Mouse (Mus musculus): ENCODE results near the gene Amotl2.

The Amotl2 gene

GRCm38 (mm10) chr9:102718676-102719075 is 2.2 kb downstream of the Amotl2 start:
- no peak for DNase-seq (ENCODE audit: low spot score in 2 of 2)

GRCm38 (mm10) chr9:102719085-102719484 is 2.6 kb downstream of the Amotl2 start:
- DNase-seq (ENCODE audit: low spot score in 2 of 2), result no peak

GRCm38 (mm10) chr9:102719936-102720566 is 3.6 kb downstream of the Amotl2 start:
- DNase-seq (ENCODE audit: low spot score in 2 of 2), result no peak

GRCm38 (mm10) chr9:102720567-102721167 is 4.2 kb downstream of the Amotl2 start:
- DNase-seq (ENCODE audit: low spot score in 2 of 2), result no peak

GRCm38 (mm10) chr9:102721406-102721978 is 5.0 kb downstream of the Amotl2 start:
- no peak for DNase-seq (ENCODE audit: low spot score in 2 of 2)

- no peak for DNase-seq (ENCODE audit: low spot score in 2 of 2)
Observed at GRCm38 (mm10) chr9:102722071-102722561, 5.6 kb downstream of the Amotl2 start.

- DNase-seq (ENCODE audit: low spot score in 2 of 2), result no peak
Observed at GRCm38 (mm10) chr9:102722750-102723149, 6.3 kb downstream of the Amotl2 start.

GRCm38 (mm10) chr9:102723241-102723709 is 6.8 kb downstream of the Amotl2 start:
- DNase-seq (ENCODE audit: low spot score in 2 of 2), result no peak

GRCm38 (mm10) chr9:102723990-102724461 is 7.6 kb downstream of the Amotl2 start:
- DNase-seq (ENCODE audit: low spot score in 2 of 2), result peak in 1 of 2 experiments; percentile 58

- no peak for DNase-seq (ENCODE audit: low spot score in 2 of 2)
Observed at GRCm38 (mm10) chr9:102724942-102725341, 8.5 kb downstream of the Amotl2 start.

- DNase-seq (ENCODE audit: low spot score in 2 of 2), result peak in 1 of 2 experiments; percentile 78
Observed at GRCm38 (mm10) chr9:102725958-102726654, 9.6 kb downstream of the Amotl2 start.

- no peak for DNase-seq (ENCODE audit: low spot score in 2 of 2)
Observed at GRCm38 (mm10) chr9:102726811-102727210, 10.3 kb downstream of the Amotl2 start.

GRCm38 (mm10) chr9:102727662-102728468 is 11.4 kb downstream of the Amotl2 start:
- no peak for DNase-seq (ENCODE audit: low spot score in 2 of 2)

GRCm38 (mm10) chr9:102728469-102728747 is 11.9 kb downstream of the Amotl2 start:
- DNase-seq (ENCODE audit: low spot score in 2 of 2), result no peak

- DNase-seq (ENCODE audit: low spot score in 2 of 2), result no peak
Observed at GRCm38 (mm10) chr9:102729093-102729845, 12.8 kb downstream of the Amotl2 start.

- no peak for DNase-seq (ENCODE audit: low spot score in 2 of 2)
Observed at GRCm38 (mm10) chr9:102729876-102730413, 13.5 kb downstream of the Amotl2 start.

- DNase-seq (ENCODE audit: low spot score in 2 of 2), result no peak
Observed at GRCm38 (mm10) chr9:102731044-102731471, 14.6 kb downstream of the Amotl2 start.

- no peak for DNase-seq (ENCODE audit: low spot score in 2 of 2)
Observed at GRCm38 (mm10) chr9:102731574-102732175, 15.2 kb downstream of the Amotl2 start.

GRCm38 (mm10) chr9:102732326-102732865 is 15.9 kb downstream of the Amotl2 start:
- DNase-seq (ENCODE audit: low spot score in 2 of 2), result no peak

GRCm38 (mm10) chr9:102733459-102733858 is 17.0 kb downstream of the Amotl2 start:
- DNase-seq (ENCODE audit: low spot score in 2 of 2), result no peak
